Mouse (Mus musculus) heart, embryonic 13.5 days (tissue): ENCODE measurements at regions not wholly inside any gene's neighbourhood (a gene's known extent, or its start where the extent isn't known, plus 50 kb on each side); places are given as distances from the start of the nearest gene placed in this dataset.
A peak's percentile ranks its signal among the peaks of the same experiment; 100 is the strongest.

Experiments
- ATAC-seq: fragments of 200-750 bp; cut with Nextera tagmentation; 2 replicates; pipeline ENCODE4 v1.8.0; 2017; ENCODE audit warnings: moderate TSS enrichment; ENCODE audit not compliant: insufficient number of reproducible peaks, low FRiP score, low TSS enrichment; ENCODE audit errors: extremely low read depth
- H3K27ac ChIP-seq: fragments of 300-500 bp; sonication (generic); replicated peaks from 2 replicates; pipeline ENCODE4 v1.5.1; 2015; ENCODE audit warnings: moderate library complexity, mild to moderate bottlenecking, inconsistent platforms
- H3K27me3 ChIP-seq: fragments of 300-500 bp; sonication (generic); replicated peaks from 2 replicates; pipeline ENCODE4 v1.6.1; 2015; ENCODE audit warnings: mild to moderate bottlenecking, inconsistent platforms
- H3K36me3 ChIP-seq: fragments of 300-500 bp; sonication (generic); 2 replicates; pipeline ENCODE4 v1.6.1; 2015; ENCODE audit warnings: mild to moderate bottlenecking, inconsistent platforms
- H3K4me1 ChIP-seq: fragments of 300-500 bp; sonication (generic); 2 replicates; pipeline ENCODE4 v1.6.1; 2015; ENCODE audit warnings: inconsistent platforms
- H3K4me2 ChIP-seq: fragments of 300-500 bp; sonication (generic); 2 replicates; pipeline ENCODE4 v1.6.1; 2015; ENCODE audit warnings: inconsistent platforms, mild to moderate bottlenecking, moderate library complexity
- H3K4me3 ChIP-seq: fragments of 300-500 bp; sonication (generic); 2 replicates; pipeline ENCODE4 v1.5.1; 2015; ENCODE audit warnings: moderate library complexity, mild to moderate bottlenecking, inconsistent platforms
- H3K9ac ChIP-seq: fragments of 300-500 bp; sonication (generic); 2 replicates; pipeline ENCODE4 v1.6.1; 2015; ENCODE audit warnings: inconsistent platforms, mild to moderate bottlenecking, moderate library complexity
- H3K9me3 ChIP-seq: fragments of 300-500 bp; sonication (generic); 2 replicates; pipeline ENCODE4 v1.6.1; 2016; ENCODE audit warnings: inconsistent platforms
- WGBS: fragments of 180-500 bp; shearing (Covaris S2); methylation state at CpG from one replicate; pipeline ENCODE4 v1.1.7; 2015; ENCODE audit warnings: mixed read lengths; 5-methylcytosine and 5-hydroxymethylcytosine counted together

GRCm38 (mm10) chr2:17168896-17169295, 562.4 kb downstream of the Nebl start:
- WGBS: 84% methylated on average over 6 of the region's 6 CpGs
- no peak overlapping the region for H3K9ac ChIP-seq
- no peak overlapping the region for H3K4me2 ChIP-seq
- H3K4me3 ChIP-seq: no peak overlapping the region
- H3K27me3 ChIP-seq: no peaks in the 10 kb centered on the region
- no peak for ATAC-seq
- H3K36me3 ChIP-seq: no peaks in the 10 kb centered on the region
- no peaks in the 10 kb centered on the region for H3K9me3 ChIP-seq
- no peak overlapping the region for H3K27ac ChIP-seq
- no peaks in the 10 kb centered on the region for H3K4me1 ChIP-seq

- no peak for ATAC-seq
- Histone ChIP-seq H3K9ac (no peak overlapping the region), H3K36me3 (no peaks in the 10 kb centered on the region), H3K4me3 (no peak overlapping the region), H3K27ac (no peak overlapping the region), H3K9me3 (no peaks in the 10 kb centered on the region), H3K27me3 (no peaks in the 10 kb centered on the region), H3K4me1 (no peaks in the 10 kb centered on the region), H3K4me2 (no peak overlapping the region)
- WGBS: 47% methylated on average over 2 of the region's 2 CpGs
Observed at GRCm38 (mm10) chr2:17165016-17165415, 566.2 kb downstream of the Nebl start.

GRCm38 (mm10) chr2:17158463-17158862, 572.8 kb downstream of the Nebl start:
- Histone ChIP-seq H3K4me3 (no peak overlapping the region), H3K9me3 (no peaks in the 10 kb centered on the region), H3K4me1 (peaks cover 4% of the 10 kb centered on the region; the same call in 1 of the 2 replicates), H3K9ac (no peak overlapping the region), H3K27me3 (no peaks in the 10 kb centered on the region), H3K27ac (no peak overlapping the region), H3K36me3 (no peaks in the 10 kb centered on the region), H3K4me2 (no peak overlapping the region)
- 65% methylated on average over 1 of the region's 1 CpGs for WGBS
- no peak for ATAC-seq

- Histone ChIP-seq H3K27me3 (no peaks in the 10 kb centered on the region), H3K4me2 (no peak overlapping the region), H3K4me3 (no peak overlapping the region), H3K9ac (no peak overlapping the region), H3K4me1 (peaks cover 4% of the 10 kb centered on the region; the same call in 1 of the 2 replicates), H3K36me3 (no peaks in the 10 kb centered on the region), H3K9me3 (no peaks in the 10 kb centered on the region), H3K27ac (no peak overlapping the region)
- WGBS: 28% methylated on average over 1 of the region's 1 CpGs
- ATAC-seq: no peak
Observed at GRCm38 (mm10) chr2:17157336-17157735, 573.9 kb downstream of the Nebl start.

- Histone ChIP-seq H3K4me3 (no peak overlapping the region), H3K27me3 (no peaks in the 10 kb centered on the region), H3K4me1 (peaks cover 4% of the 10 kb centered on the region; the same call in 1 of the 2 replicates), H3K4me2 (no peak overlapping the region), H3K9ac (no peak overlapping the region), H3K27ac (no peak overlapping the region), H3K36me3 (no peaks in the 10 kb centered on the region), H3K9me3 (no peaks in the 10 kb centered on the region)
- ATAC-seq: 0 out of 2 replicates have a peak, but pooled peaks have one; percentile 8
- 80% methylated on average over 2 of the region's 2 CpGs for WGBS
Observed at GRCm38 (mm10) chr2:17155596-17155995, 575.7 kb downstream of the Nebl start.

GRCm38 (mm10) chr2:17123626-17124025, 607.6 kb downstream of the Nebl start:
- Histone ChIP-seq H3K9me3 (no peaks in the 10 kb centered on the region; the same call in 1 of the 2 replicates), H3K4me2 (no peak overlapping the region), H3K27me3 (no peaks in the 10 kb centered on the region), H3K4me3 (no peak overlapping the region), H3K4me1 (no peaks in the 10 kb centered on the region), H3K9ac (no peak overlapping the region), H3K27ac (no peak overlapping the region), H3K36me3 (no peaks in the 10 kb centered on the region)
- WGBS: 72% methylated on average over 4 of the region's 4 CpGs
- ATAC-seq: no peak

- no peaks in the 10 kb centered on the region for H3K9me3 ChIP-seq
- no peaks in the 10 kb centered on the region for H3K27me3 ChIP-seq
- no peak overlapping the region for H3K27ac ChIP-seq
- 68% methylated on average over 2 of the region's 2 CpGs for WGBS
- no peak for ATAC-seq
- no peaks in the 10 kb centered on the region for H3K36me3 ChIP-seq
- no peak overlapping the region for H3K9ac ChIP-seq
- H3K4me3 ChIP-seq: no peak overlapping the region
- no peaks in the 10 kb centered on the region for H3K4me1 ChIP-seq
- no peak overlapping the region for H3K4me2 ChIP-seq
Observed at GRCm38 (mm10) chr2:17117292-17117691, 614.0 kb downstream of the Nebl start.

- Histone ChIP-seq H3K27me3 (no peaks in the 10 kb centered on the region), H3K4me2 (no peak overlapping the region), H3K9me3 (no peaks in the 10 kb centered on the region), H3K9ac (no peak overlapping the region), H3K4me1 (no peaks in the 10 kb centered on the region), H3K4me3 (no peak overlapping the region), H3K27ac (no peak overlapping the region), H3K36me3 (no peaks in the 10 kb centered on the region)
- WGBS: 33% methylated on average over 1 of the region's 1 CpGs
- no peak for ATAC-seq
Observed at GRCm38 (mm10) chr2:17111177-17111576, 620.1 kb downstream of the Nebl start.

- Histone ChIP-seq H3K36me3 (0 out of 2 replicates have a peak, but pooled peaks cover 2% of the 10 kb centered on the region), H3K9me3 (peaks cover 27% of the 10 kb centered on the region), H3K27ac (no peak overlapping the region), H3K9ac (no peak overlapping the region), H3K4me3 (no peak overlapping the region), H3K4me2 (no peak overlapping the region), H3K27me3 (no peaks in the 10 kb centered on the region), H3K4me1 (no peaks in the 10 kb centered on the region)
- ATAC-seq: no peak
Observed at GRCm38 (mm10) chr2:17101161-17101560, 630.1 kb downstream of the Nebl start.

- WGBS: 59% methylated on average over 17 of the region's 20 CpGs
- Histone ChIP-seq H3K36me3 (0 out of 2 replicates have a peak, but pooled peaks cover 2% of the 10 kb centered on the region), H3K9ac (no peak overlapping the region), H3K9me3 (peaks cover 27% of the 10 kb centered on the region), H3K27me3 (no peaks in the 10 kb centered on the region), H3K4me3 (no peak overlapping the region), H3K4me1 (peaks cover 7% of the 10 kb centered on the region), H3K4me2 (no peak overlapping the region), H3K27ac (no peak overlapping the region)
- ATAC-seq: no peak
Observed at GRCm38 (mm10) chr2:17097546-17097945, 633.7 kb downstream of the Nebl start.

- Histone ChIP-seq H3K9me3 (no peaks in the 10 kb centered on the region), H3K9ac (no peak overlapping the region), H3K27me3 (no peaks in the 10 kb centered on the region), H3K4me3 (no peak overlapping the region), H3K27ac (no peak overlapping the region), H3K4me1 (peaks cover 7% of the 10 kb centered on the region), H3K36me3 (no peaks in the 10 kb centered on the region), H3K4me2 (no peak overlapping the region)
- WGBS: 14% methylated on average over 1 of the region's 1 CpGs
- ATAC-seq: no peak
Observed at GRCm38 (mm10) chr2:17091454-17091853, 639.8 kb downstream of the Nebl start.

- H3K27me3 ChIP-seq: no peaks in the 10 kb centered on the region
- no peak overlapping the region for H3K4me2 ChIP-seq
- H3K9me3 ChIP-seq: 0 out of 2 replicates have a peak, but pooled peaks cover 8% of the 10 kb centered on the region
- no peak overlapping the region for H3K4me3 ChIP-seq
- H3K36me3 ChIP-seq: no peaks in the 10 kb centered on the region
- ATAC-seq: no peak
- H3K27ac ChIP-seq: no peak overlapping the region
- no peaks in the 10 kb centered on the region for H3K4me1 ChIP-seq
- H3K9ac ChIP-seq: no peak overlapping the region
- WGBS: 84% methylated on average over 2 of the region's 2 CpGs
Observed at GRCm38 (mm10) chr2:17081266-17081665, 650.0 kb downstream of the Nebl start.
